Comparison of ENCODE assay signal across 30 mouse cellular contexts in genomic region chr1:193518840-193519239, GRCm38 (mm10).
DNase-seq lines count a peak whose midpoint lies in the region; ATAC-seq and TF ChIP-seq lines count a peak whose summit lies in the region.
"Had no signal": no experiment of that assay in that cellular context is flagged by ENCODE, and none has a peak within 500 bp of the region (broad histone marks: within the 10 kb centered on the region; RNA-seq: fewer than 3 reads in every experiment).

No protein-coding gene starts in this region.

- H3K9me3 ChIP-seq in kidney, embryonic 16.5 days (ENCODE audit: low read length), result no peaks in the 10 kb centered on the region
- no peaks in the 10 kb centered on the region for H3K9me3 ChIP-seq in stomach, postnatal 0 days (ENCODE audit: control insufficient read depth, low read length)
- H3K9me3 ChIP-seq: heart, embryonic 12.5 days; hindbrain, embryonic 13.5 days; limb, embryonic 10.5 days; limb, embryonic 15.5 days; lung, embryonic 15.5 days; midbrain, embryonic 10.5 days; midbrain, embryonic 15.5 days; neural tube, embryonic 12.5 days had no signal

- TF ChIP-seq POLR2A in embryonic fibroblast, embryonic 13.5 days (IDR thresholded peaks at IDR 0.05; ENCODE audit: low read depth, low read length), result no peak

- H3K4me2 ChIP-seq in kidney, embryonic 16.5 days (replicated peaks; ENCODE audit: low read depth, low read length), result no peak overlapping the region
- no peak overlapping the region for H3K4me2 ChIP-seq in stomach, postnatal 0 days (replicated peaks; ENCODE audit: low read depth)
- H3K4me2 ChIP-seq: heart, embryonic 12.5 days; hindbrain, embryonic 13.5 days; limb, embryonic 15.5 days; lung, embryonic 15.5 days; midbrain, embryonic 15.5 days; neural tube, embryonic 12.5 days had no signal

- peak overlapping the region; percentile 7; the same call in 1 of the 2 replicates for H3K27ac ChIP-seq in kidney, embryonic 16.5 days (ENCODE audit: low read length)
- peak overlapping the region; percentile 94 for H3K27ac ChIP-seq in embryonic fibroblast, embryonic 13.5 days (ENCODE audit: insufficient read depth, low read length)
- H3K27ac ChIP-seq in stomach, postnatal 0 days (replicated peaks), result peak overlapping the region; percentile 78
- H3K27ac ChIP-seq: gastrocnemius, adult 2 months; hindbrain, embryonic 13.5 days; liver, embryonic 14.5 days; midbrain, embryonic 10.5 days; midbrain, embryonic 15.5 days; neural tube, embryonic 12.5 days had no signal

- no peak overlapping the region for H3K4me3 ChIP-seq in kidney, embryonic 16.5 days (ENCODE audit: low read length)
- no peak overlapping the region for H3K4me3 ChIP-seq in embryonic fibroblast, embryonic 13.5 days (ENCODE audit: insufficient read depth, low read length)
- no peak overlapping the region for H3K4me3 ChIP-seq in stomach, postnatal 0 days (ENCODE audit: low read depth, low read length)
- H3K4me3 ChIP-seq: erythroblast, embryonic 14.5 days; gastrocnemius, adult 2 months; heart, embryonic 12.5 days; hindbrain, embryonic 13.5 days; limb, embryonic 10.5 days; limb, embryonic 15.5 days; lung, embryonic 15.5 days; midbrain, embryonic 10.5 days; midbrain, embryonic 15.5 days; neural tube, embryonic 12.5 days had no signal

- no peaks in the 10 kb centered on the region for H3K27me3 ChIP-seq in kidney, embryonic 16.5 days (ENCODE audit: insufficient read depth, low read length)
- H3K27me3 ChIP-seq in stomach, postnatal 0 days (ENCODE audit: control insufficient read depth, insufficient read depth, low read length), result no peaks in the 10 kb centered on the region
- H3K27me3 ChIP-seq: heart, embryonic 12.5 days; hindbrain, embryonic 13.5 days; limb, embryonic 15.5 days; lung, embryonic 15.5 days; midbrain, embryonic 15.5 days; neural tube, embryonic 12.5 days had no signal

- no peaks in the 10 kb centered on the region for H3K36me3 ChIP-seq in kidney, embryonic 16.5 days (ENCODE audit: insufficient read depth, low read length)
- no peaks in the 10 kb centered on the region for H3K36me3 ChIP-seq in stomach, postnatal 0 days (ENCODE audit: control insufficient read depth, insufficient read depth, low read length)
- H3K36me3 ChIP-seq: heart, embryonic 12.5 days; hindbrain, embryonic 13.5 days; limb, embryonic 10.5 days; limb, embryonic 15.5 days; lung, embryonic 15.5 days; midbrain, embryonic 10.5 days; midbrain, embryonic 15.5 days; neural tube, embryonic 12.5 days had no signal

- H3K4me1 ChIP-seq in kidney, embryonic 16.5 days (ENCODE audit: insufficient read depth, low read length), result peaks cover 7% of the 10 kb centered on the region
- peaks cover 10% of the 10 kb centered on the region for H3K4me1 ChIP-seq in embryonic fibroblast, embryonic 13.5 days (ENCODE audit: control insufficient read depth, insufficient read depth, low read length)
- no peaks in the 10 kb centered on the region for H3K4me1 ChIP-seq in stomach, postnatal 0 days (replicated peaks; ENCODE audit: control insufficient read depth, insufficient read depth)
- H3K4me1 ChIP-seq: midbrain, embryonic 15.5 days had no signal

- DNase-seq in kidney, postnatal 25 days, result no peak
- DNase-seq in NIH3T3 (ENCODE audit: low read depth), result peak; percentile 85
- DNase-seq in stomach, postnatal 0 days (ENCODE audit: low spot score), result no peak
- no peak for DNase-seq in cerebellum, postnatal 4 days (ENCODE audit: low spot score in 2 of 2)
- no peak for DNase-seq in left cerebral cortex, adult 11 months (ENCODE audit: low spot score)
- DNase-seq: adrenal gland, postnatal 25 days; cerebellum, adult 11-12 months; cerebellum, adult 9-11 months; gastrocnemius, adult 2 months; gastrocnemius, postnatal 36 days; heart, adult 18-20 months; heart, postnatal 4 days; kidney, adult 11 months; kidney, postnatal 14 days; right cerebral cortex, adult 18-20 months; spleen, adult 18-20 months; thymus, postnatal 14 days had no signal

- ATAC-seq in kidney, embryonic 16.5 days (ENCODE audit: low FRiP score, low TSS enrichment), result no peak
- no peak for ATAC-seq in stomach, postnatal 0 days (ENCODE audit: low FRiP score, low TSS enrichment)
- ATAC-seq: forebrain, embryonic 16.5 days; midbrain, embryonic 15.5 days had no signal

- no peak for TF ChIP-seq EP300 in stomach, postnatal 0 days (optimal IDR thresholded peaks at IDR 0.05)

- no peak overlapping the region for H3K9ac ChIP-seq in kidney, embryonic 16.5 days (replicated peaks; ENCODE audit: low read length)
- no peak overlapping the region for H3K9ac ChIP-seq in stomach, postnatal 0 days (ENCODE audit: low read length)
- H3K9ac ChIP-seq: heart, embryonic 12.5 days; hindbrain, embryonic 13.5 days; limb, embryonic 15.5 days; liver, embryonic 14.5 days; lung, embryonic 15.5 days; midbrain, embryonic 15.5 days; neural tube, embryonic 12.5 days had no signal

- 58% methylated on average over 1 of the region's 1 CpGs for WGBS in kidney, embryonic 16.5 days
- 42% methylated on average over 1 of the region's 1 CpGs for WGBS in stomach, postnatal 0 days

- no peak for TF ChIP-seq CTCF in embryonic fibroblast, embryonic 13.5 days (IDR thresholded peaks at IDR 0.05; ENCODE audit: borderline replicate concordance, insufficient read depth, low read length)
- no peak for TF ChIP-seq CTCF in stomach, postnatal 0 days (IDR thresholded peaks at IDR 0.05; ENCODE audit: low read depth)

Comparison
In these comparisons a context has a peak if more than half of its experiments do, and no peak if none do; other contexts are left out.
1. H3K27ac ChIP-seq: peak in every context shown above with its lines; median percentile 94 in embryonic fibroblast, embryonic 13.5 days; 78 in stomach, postnatal 0 days; 7 in kidney, embryonic 16.5 days.